Mouse (Mus musculus): ENCODE results near the gene Nmnat3. TPM values are rescaled to one million over a fixed set of nuclear protein-coding genes. Genes with fewer than 3 reads are reported as not detected.

The Nmnat3 gene
- total RNA-seq, 2 experiments from 2014 or later, result 9.1 to 9.8 TPM

- no peak for DNase-seq
Observed at GRCm38 (mm10) chr9:98366075-98366474, 78.8 kb downstream of the Nmnat3 start.

GRCm38 (mm10) chr9:98367333-98367962 lies 80.2 kb downstream of the Nmnat3 start:
- no peak for DNase-seq

- no peak for DNase-seq
Observed at GRCm38 (mm10) chr9:98369707-98370106, 82.5 kb downstream of the Nmnat3 start.

- no peak for DNase-seq
Observed at GRCm38 (mm10) chr9:98373358-98373757, 86.1 kb downstream of the Nmnat3 start.

- DNase-seq, result no peak
Observed at GRCm38 (mm10) chr9:98374897-98375296, 87.7 kb downstream of the Nmnat3 start.

GRCm38 (mm10) chr9:98375329-98376170 lies 88.3 kb downstream of the Nmnat3 start:
- DNase-seq, result no peak

- DNase-seq, result no peak
Observed at GRCm38 (mm10) chr9:98379736-98380135, 92.5 kb downstream of the Nmnat3 start.

GRCm38 (mm10) chr9:98380593-98380992 lies 93.4 kb downstream of the Nmnat3 start:
- DNase-seq, result no peak

GRCm38 (mm10) chr9:98387741-98388632 lies 100.8 kb downstream of the Nmnat3 start:
- DNase-seq, result no peak

- DNase-seq, result no peak
Observed at GRCm38 (mm10) chr9:98388633-98388965, 101.4 kb downstream of the Nmnat3 start.

- no peak for DNase-seq
Observed at GRCm38 (mm10) chr9:98393496-98393895, 106.3 kb downstream of the Nmnat3 start.

GRCm38 (mm10) chr9:98397211-98397610 lies 110.0 kb downstream of the Nmnat3 start:
- no peak for DNase-seq

- DNase-seq, result no peak
Observed at GRCm38 (mm10) chr9:98397866-98398265, 110.6 kb downstream of the Nmnat3 start.

- no peak for DNase-seq
Observed at GRCm38 (mm10) chr9:98400185-98400894, 113.1 kb downstream of the Nmnat3 start.

GRCm38 (mm10) chr9:98401611-98402010 lies 114.4 kb downstream of the Nmnat3 start:
- DNase-seq, result no peak

- DNase-seq, result no peak
Observed at GRCm38 (mm10) chr9:98407771-98408170, 120.5 kb downstream of the Nmnat3 start.

- peak; percentile 84 for DNase-seq
Observed at GRCm38 (mm10) chr9:98409137-98409536, 121.9 kb downstream of the Nmnat3 start.

GRCm38 (mm10) chr9:98415427-98415826 lies 128.2 kb downstream of the Nmnat3 start:
- no peak for DNase-seq

- peak; percentile 61 for DNase-seq
Observed at GRCm38 (mm10) chr9:98417919-98418318, 130.7 kb downstream of the Nmnat3 start.

GRCm38 (mm10) chr9:98418346-98418745 lies 131.1 kb downstream of the Nmnat3 start:
- DNase-seq, result no peak

GRCm38 (mm10) chr9:98420666-98421065 lies 133.4 kb downstream of the Nmnat3 start:
- no peak for DNase-seq

GRCm38 (mm10) chr9:98421903-98422302 lies 134.7 kb downstream of the Nmnat3 start:
- no peak for DNase-seq
